Mouse (Mus musculus) small intestine, adult 2 months (tissue): ENCODE results near the gene Vwa1. TPM values are rescaled to one million over a fixed set of nuclear protein-coding genes. Genes with fewer than 3 reads are reported as not detected.
A peak's percentile ranks its signal among the peaks of the same experiment; 100 is the strongest.

Experiments
- H3K27ac ChIP-seq: fragments of 200-500 bp; 2 replicates; pipeline ENCODE4 v1.5.1; 2012; ENCODE audit warnings: low read depth, low read length, control low read depth, inconsistent platforms; ENCODE audit not compliant: insufficient read depth
- H3K27me3 ChIP-seq: fragments of 200-500 bp; 2 replicates; pipeline ENCODE4 v1.6.1; 2012; ENCODE audit warnings: mild to moderate bottlenecking, moderate library complexity, low read length, inconsistent platforms; ENCODE audit not compliant: control insufficient read depth, insufficient read depth
- H3K36me3 ChIP-seq: fragments of 200-500 bp; 2 replicates; pipeline ENCODE4 v1.6.1; 2012; ENCODE audit warnings: mild to moderate bottlenecking, low read length, control low read depth, inconsistent platforms; ENCODE audit not compliant: control insufficient read depth, insufficient read depth
- H3K4me1 ChIP-seq: fragments of 200-500 bp; 2 replicates; pipeline ENCODE4 v1.6.1; 2012; ENCODE audit warnings: low read length, inconsistent platforms, mixed read lengths; ENCODE audit not compliant: control insufficient read depth, insufficient read depth, insufficient read length
- H3K4me3 ChIP-seq: fragments of 200-500 bp; 2 replicates; pipeline ENCODE4 v1.5.1; 2012; ENCODE audit warnings: low read depth, mild to moderate bottlenecking, control low read depth, inconsistent platforms, low read length, moderate library complexity
- CTCF ChIP-seq: fragments of 200-500 bp; IDR thresholded peaks from 2 replicates; pipeline ENCODE4 v1.5.1; 2012; ENCODE audit warnings: low read depth, mild to moderate bottlenecking, control low read depth, inconsistent platforms, low read length, moderate library complexity, mixed read lengths; ENCODE audit not compliant: insufficient replicate concordance, insufficient read length; ENCODE audit errors: extremely low read depth
- POLR2A ChIP-seq: fragments of 200-500 bp; IDR thresholded peaks from 2 replicates; pipeline ENCODE4 v1.6.1; 2012; ENCODE audit warnings: low read depth, mild to moderate bottlenecking, control low read depth, inconsistent platforms, low read length, moderate library complexity
- WGBS: fragments of 180-500 bp; shearing (Covaris S2); methylation state at CpG from one replicate; pipeline ENCODE4 v1.1.7; 2018; 5-methylcytosine and 5-hydroxymethylcytosine counted together
- polyA plus RNA-seq: library from polyadenylated mRNA; depleted of rRNA; stranded (reverse); fragments of >200 nt; gene quantifications from 2 replicates; pipeline ENCODE4 v1.2.3, GENCODE M21; 2012

The Vwa1 gene
- polyA plus RNA-seq, 1 experiment, result 125 TPM

GRCm38 (mm10) chr4:155803340-155804041 lies 29.0 kb upstream of the Vwa1 start:
- Histone ChIP-seq H3K4me3 (peak overlapping the region; percentile 73), H3K36me3 (peaks cover 16% of the 10 kb centered on the region), H3K27me3 (no peaks in the 10 kb centered on the region), H3K4me1 (peaks cover 3% of the 10 kb centered on the region; the same call in 1 of the 2 replicates), H3K27ac (peak overlapping the region; percentile 12; the same call in 1 of the 2 replicates)
- under 1% methylated on average over 55 of the region's 58 CpGs for WGBS
- TF ChIP-seq CTCF (0 out of 2 replicates have a peak, but pooled peaks have one; percentile 8), POLR2A (peak; percentile 68)

- Histone ChIP-seq H3K27ac (peak within 1 kb of the TSS; percentile 12; the same call in 1 of the 2 replicates), H3K36me3 (peaks cover 10% of the 10 kb centered on the region), H3K4me1 (peaks cover 3% of the 10 kb centered on the region; the same call in 1 of the 2 replicates), H3K27me3 (no peaks in the 10 kb centered on the region), H3K4me3 (peak within 1 kb of the TSS; percentile 73)
- no peak for TF ChIP-seq CTCF
- no peak for TF ChIP-seq POLR2A
- 8% methylated on average over 12 of the region's 12 CpGs for WGBS
Measured at GRCm38 (mm10) chr4:155802741-155803339, 28.3 kb upstream of the Vwa1 start, which contains the start of gene Mrpl20. Mrpl20 (plus strand) TSS chr4:155802878.

- peaks cover 3% of the 10 kb centered on the region; the same call in 1 of the 2 replicates for H3K4me1 ChIP-seq
- H3K27ac ChIP-seq, result no peak overlapping the region
- H3K27me3 ChIP-seq, result no peaks in the 10 kb centered on the region
- TF ChIP-seq POLR2A (no peak), CTCF (no peak)
- WGBS, result 91% methylated on average over 1 of the region's 1 CpGs
- no peak overlapping the region for H3K4me3 ChIP-seq
- H3K36me3 ChIP-seq, result peaks cover 4% of the 10 kb centered on the region
Measured at GRCm38 (mm10) chr4:155802075-155802474, 27.6 kb upstream of the Vwa1 start.

GRCm38 (mm10) chr4:155793730-155794129 lies 19.2 kb upstream of the Vwa1 start:
- Histone ChIP-seq H3K36me3 (no peaks in the 10 kb centered on the region), H3K27me3 (no peaks in the 10 kb centered on the region), H3K4me3 (no peak overlapping the region), H3K27ac (no peak overlapping the region), H3K4me1 (no peaks in the 10 kb centered on the region)
- TF ChIP-seq POLR2A (no peak), CTCF (no peak)
- WGBS, result 62% methylated on average over 2 of the region's 2 CpGs

GRCm38 (mm10) chr4:155791240-155791933 lies 16.9 kb upstream of the Vwa1 start:
- Histone ChIP-seq H3K4me3 (no peak overlapping the region), H3K4me1 (no peaks in the 10 kb centered on the region), H3K36me3 (no peaks in the 10 kb centered on the region), H3K27me3 (no peaks in the 10 kb centered on the region), H3K27ac (no peak overlapping the region)
- no peak for TF ChIP-seq CTCF
- no peak for TF ChIP-seq POLR2A
- WGBS, result 86% methylated on average over 24 of the region's 24 CpGs

GRCm38 (mm10) chr4:155790650-155791161 lies 16.2 kb upstream of the Vwa1 start:
- no peak for TF ChIP-seq POLR2A
- no peak for TF ChIP-seq CTCF
- Histone ChIP-seq H3K4me3 (no peak overlapping the region), H3K4me1 (no peaks in the 10 kb centered on the region), H3K36me3 (no peaks in the 10 kb centered on the region), H3K27me3 (no peaks in the 10 kb centered on the region), H3K27ac (no peak overlapping the region)
- WGBS, result 42% methylated on average over 3 of the region's 3 CpGs
